Mouse (Mus musculus): ENCODE measurements at regions not wholly inside any gene's neighbourhood (a gene's known extent, or its start where the extent isn't known, plus 50 kb on each side); places are given as distances from the start of the nearest gene placed in this dataset.

DNA sequence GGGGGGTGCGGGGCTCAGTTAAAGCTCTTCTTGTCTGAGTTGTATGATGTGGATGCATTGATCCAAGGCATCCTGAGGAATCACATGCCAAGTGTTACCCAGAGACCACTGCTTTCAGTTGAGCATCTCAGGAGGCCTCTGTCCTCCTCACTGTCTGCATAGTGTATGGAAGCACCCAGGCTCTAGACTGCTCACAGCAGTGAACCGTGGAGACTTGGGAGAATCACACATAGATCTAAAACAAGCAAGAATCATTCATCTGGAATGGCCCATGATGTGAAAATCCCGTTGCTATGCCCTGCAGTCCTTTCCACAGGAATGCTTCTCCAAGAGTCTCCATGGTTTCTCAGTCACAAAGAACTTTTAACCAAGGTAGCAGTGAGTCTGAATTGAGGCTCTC lies 170.0 kb upstream of the Nr5a2 start:
- no peak for DNase-seq (ENCODE audit: low spot score)

DNA sequence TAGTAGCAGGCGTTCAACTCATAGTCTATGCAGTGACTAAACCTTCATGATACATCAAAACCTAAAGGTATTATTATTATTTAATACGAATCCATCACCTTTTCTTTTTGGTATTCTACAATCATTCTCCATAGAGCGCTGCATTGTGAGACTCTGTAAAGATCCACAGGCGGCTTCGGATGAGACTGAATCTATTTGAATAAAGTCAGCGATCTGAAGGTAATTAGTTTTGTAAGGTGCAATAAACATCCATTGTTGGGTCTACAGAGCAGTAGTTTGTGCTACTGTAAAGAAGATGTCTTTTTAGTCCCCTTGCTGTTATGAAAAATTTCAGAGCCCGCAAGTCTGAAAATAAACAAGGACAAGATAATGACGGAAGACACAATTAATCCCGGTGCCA lies 168.9 kb upstream of the Nr5a2 start:
- no peak for DNase-seq (ENCODE audit: low spot score)

DNA sequence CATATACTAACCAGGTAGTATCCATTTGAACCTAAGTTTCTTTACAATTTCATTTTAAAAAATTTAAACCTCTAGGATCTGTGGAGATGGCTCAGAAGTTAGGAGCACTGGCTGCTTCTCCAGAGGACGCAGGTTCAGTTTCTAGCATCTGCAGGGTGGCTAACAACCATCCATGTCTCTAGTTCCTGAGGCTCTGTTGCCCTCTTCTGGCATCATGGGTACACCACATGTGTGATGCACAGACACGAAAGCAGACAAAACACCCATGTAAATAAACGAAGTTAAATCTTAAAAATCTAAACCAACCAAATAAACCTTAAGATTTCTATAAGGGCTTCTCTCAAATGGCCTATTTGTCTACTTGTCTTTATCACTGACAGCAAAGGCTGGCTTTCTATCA lies 157.6 kb upstream of the Nr5a2 start:
- DNase-seq (ENCODE audit: low spot score), result no peak

DNA sequence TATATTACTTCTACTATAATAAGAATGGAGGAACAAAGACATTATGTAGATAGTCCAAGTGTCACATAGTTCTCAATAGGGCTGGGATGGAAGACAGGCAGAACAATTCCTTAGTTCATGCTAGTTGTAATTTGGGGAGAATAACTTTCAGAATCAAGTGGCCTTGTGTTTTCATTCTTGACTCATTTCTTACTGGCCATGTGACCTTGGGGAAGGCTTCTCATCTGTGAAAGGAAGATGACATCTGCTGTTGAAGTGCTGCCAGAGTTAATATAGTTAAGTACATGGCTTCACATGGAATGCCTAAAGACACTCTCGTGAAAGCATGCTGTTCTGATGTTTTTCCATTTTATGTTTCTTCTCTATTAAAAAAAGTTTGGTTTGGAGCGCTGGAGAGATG lies 146.2 kb upstream of the Nr5a2 start:
- no peak for DNase-seq (ENCODE audit: low spot score)

DNA sequence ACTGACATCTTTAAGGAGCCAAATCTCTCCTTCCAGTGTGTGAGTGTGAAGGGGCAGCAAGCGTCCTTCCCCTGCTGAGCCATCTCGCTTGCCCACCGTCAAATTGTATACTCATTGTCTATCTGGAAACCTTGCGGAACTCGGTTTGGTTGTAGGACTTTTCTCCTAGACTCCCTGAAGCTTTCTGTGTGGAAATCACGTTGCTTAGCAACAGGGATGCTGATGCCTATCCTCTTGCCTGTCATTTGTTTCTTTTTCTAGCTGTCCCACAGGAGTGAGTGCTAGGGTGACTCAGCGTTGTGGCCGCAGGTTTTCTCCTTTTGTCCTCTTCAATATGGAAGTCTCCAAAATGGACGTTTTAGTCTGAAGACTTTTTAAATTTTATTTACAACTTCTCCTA lies 131.5 kb upstream of the Nr5a2 start:
- no peak for DNase-seq (ENCODE audit: low spot score)

DNA sequence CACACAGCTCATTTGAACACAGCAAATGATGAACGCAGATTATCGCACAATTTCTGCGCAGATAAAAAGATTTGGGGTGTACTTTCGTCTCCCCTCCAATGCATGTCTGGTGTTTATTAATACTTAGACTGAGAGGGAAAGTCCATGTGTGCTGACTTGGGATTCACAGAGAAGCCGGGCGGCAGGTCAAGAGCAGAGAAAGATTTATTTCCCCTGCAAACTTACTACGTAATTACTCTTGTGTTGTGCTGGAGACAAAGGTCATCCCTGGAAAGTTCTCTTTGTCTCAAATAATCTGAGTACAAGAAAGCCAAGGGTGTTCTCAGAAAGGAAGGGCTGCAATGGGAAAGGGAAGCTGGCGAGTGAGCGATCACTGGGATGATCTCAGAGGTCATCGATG lies 127.9 kb upstream of the Nr5a2 start:
- no peak for DNase-seq (ENCODE audit: low spot score)

DNA sequence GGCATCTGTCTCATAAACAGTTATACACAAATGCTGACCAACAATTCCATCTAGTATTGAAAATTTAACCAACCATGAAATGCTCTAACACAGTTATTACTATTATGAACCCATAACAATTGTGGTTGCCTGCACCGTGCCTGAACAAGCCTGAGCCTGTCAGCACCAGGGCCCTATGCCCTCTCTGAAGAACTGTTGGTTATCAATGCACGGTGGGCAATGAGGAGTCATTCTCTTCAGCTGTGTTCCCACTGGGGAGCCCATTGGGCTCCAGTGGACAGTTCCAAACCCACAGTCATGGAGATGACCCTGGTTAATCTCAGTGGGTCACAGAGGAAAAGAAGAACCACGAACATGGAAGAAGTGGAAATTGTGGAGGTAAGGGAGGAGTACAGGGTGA lies 126.5 kb upstream of the Nr5a2 start:
- no peak for DNase-seq (ENCODE audit: low spot score)

DNA sequence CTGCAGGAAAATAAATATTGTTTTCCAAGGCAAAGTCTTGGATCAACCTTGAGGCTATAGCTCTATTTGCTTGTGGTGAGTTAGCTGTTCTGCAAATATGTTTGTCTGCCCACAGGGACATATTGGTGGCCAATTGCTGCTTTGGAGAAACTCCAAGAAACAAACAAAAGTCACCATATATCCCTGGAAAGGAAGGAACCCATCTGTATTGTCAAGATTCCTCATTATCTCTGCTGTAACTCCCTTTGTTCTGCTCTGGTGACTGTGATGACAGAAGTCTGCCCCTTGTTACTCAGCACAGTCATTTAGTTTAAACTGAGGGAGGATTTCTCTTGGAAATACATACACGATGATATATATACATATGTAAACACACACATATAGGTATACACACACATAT lies 123.3 kb upstream of the Nr5a2 start:
- DNase-seq (ENCODE audit: low spot score), result no peak

DNA sequence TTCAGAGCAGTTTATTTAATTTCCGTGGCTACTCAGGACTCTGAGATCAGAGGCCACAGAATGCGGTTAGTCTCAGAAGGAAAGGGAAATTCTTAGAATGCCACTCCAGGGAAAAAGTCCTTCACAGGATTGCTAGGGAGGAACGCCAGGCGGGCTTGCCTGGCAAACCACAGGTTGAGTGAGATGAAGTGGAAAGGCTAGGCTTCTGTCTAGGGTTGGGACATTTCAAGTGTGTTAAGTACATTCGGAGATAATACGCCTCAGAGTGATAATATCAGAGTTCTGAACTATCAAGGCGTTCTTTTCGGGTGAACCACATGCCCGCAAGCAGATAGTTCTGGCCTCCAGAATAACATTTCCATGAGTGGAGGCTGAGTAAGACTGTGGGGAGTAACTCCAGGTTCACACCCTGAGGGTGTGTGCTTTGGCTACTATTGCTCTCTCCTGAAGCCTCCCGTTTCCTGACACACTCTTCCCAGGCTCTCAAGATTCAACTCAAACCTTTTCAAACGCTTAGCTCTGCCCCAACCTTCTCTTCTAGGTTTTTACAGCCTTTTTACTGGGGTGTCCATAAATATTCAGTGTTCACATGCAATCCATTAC lies 119.3 kb upstream of the Nr5a2 start:
- DNase-seq (ENCODE audit: low spot score), result no peak

DNA sequence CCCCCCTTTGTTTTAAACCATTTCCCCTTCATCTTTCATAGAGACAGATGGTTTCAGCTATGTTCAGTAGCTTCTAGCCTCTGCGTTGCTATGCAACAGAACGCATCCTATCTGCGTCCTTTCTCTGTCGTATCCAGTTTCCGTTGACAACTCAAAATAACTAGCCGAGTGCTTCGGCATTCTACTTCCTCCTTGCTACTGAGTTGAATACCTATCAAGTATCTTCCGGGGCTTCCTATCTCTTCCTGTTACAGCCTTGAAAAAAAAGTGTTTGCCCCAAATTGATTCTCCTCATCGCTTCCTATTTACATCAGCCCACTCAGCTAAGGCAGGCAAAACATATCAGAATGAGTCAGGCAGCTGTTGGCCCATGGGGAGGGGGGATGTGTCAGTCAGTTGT lies 114.5 kb upstream of the Nr5a2 start:
- no peak for DNase-seq (ENCODE audit: low spot score)

DNA sequence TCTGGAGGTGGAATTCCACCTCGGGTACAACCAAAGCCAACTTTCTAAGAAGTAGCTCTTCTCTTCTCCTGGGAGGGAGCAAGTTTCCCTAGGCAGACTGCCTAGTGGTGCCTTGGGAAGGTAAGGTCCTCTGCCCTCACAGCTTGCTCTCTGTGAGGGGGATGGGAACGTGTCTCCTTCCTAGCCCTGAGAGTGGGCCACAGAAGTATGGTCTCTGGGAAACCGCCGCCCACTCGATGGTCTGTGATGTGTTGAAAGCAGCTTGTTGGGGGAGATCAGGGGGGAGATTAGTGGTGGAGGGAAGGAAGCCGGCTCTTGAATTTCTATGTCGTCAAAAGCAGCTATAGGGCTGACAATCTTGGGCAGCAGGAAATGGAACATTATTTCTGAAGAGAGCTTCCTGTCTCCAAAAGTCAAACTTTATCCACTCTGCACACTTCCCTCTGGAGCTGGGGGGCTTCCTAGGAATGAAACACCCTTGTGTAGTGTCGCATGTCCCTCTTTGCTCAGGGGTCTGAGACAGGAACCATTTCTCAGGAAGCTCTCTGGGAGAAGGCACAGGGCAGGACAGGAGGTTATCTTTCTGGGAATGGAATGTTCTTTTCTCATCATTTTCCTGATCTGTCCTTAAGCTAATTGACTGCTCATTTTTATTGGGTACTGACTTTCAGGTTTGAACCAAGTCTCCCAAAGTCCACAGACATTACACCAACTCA lies 113.8 kb upstream of the Nr5a2 start:
- no peak for DNase-seq (ENCODE audit: low spot score)

DNA sequence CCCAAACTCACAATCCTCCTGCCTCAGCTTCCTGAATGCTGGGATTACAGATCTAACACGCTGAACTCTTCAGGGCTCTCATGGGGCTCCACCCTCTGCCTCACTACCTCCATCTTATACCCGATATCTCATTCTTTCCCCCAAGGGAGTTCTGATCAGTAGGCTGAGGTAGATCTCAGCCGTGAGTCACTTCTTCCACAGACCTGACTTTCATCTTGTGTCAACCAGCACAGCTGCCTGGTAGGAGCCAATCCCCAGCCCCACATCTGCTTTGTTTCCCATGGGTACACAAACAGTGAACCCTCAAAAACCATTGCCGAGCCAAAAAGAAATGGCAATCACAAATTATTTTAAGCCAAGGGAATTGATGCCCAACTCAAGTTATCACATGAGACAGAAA lies 100.7 kb upstream of the Nr5a2 start:
- no peak for DNase-seq (ENCODE audit: low spot score)

DNA sequence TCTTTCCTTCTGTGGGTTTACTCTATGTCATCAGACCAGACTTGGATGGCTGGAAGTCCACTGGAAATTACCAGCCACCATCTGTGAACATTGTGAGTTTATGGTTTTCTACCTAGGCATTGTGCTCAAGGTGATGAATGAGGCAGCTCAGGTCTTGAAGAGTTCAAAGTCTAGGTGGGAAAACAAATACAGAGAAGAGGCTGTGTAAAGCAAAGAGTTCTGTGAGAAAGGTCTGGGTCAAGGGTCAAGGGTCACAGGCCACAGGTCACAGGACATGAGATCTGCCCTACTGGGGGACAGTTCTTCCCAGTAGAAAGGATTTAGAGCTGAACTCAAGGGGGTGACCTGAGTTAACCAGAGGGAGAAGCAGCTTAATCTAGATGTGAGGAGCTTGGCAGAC lies 92.9 kb upstream of the Nr5a2 start:
- no peak for DNase-seq (ENCODE audit: low spot score)

DNA sequence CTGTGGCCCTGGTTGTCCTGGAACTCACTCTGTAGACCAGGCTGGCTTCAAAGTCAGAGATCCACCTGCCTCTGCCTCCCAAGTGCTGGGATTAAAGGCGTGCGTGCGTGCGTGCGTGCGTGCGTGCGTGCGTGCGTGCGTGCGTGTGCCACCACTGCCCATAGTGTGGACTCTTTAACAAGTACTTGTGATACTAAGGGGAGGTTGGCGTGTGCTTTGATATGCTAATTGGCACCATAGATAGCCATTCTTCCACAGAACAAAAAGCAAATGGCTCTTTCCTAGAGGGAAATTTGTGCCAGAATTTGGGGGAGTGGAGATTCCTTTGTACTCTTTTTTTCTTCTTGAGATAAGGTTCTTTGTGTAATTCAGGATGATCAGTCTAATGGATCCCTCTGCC lies 91.3 kb upstream of the Nr5a2 start:
- no peak for DNase-seq (ENCODE audit: low spot score)

DNA sequence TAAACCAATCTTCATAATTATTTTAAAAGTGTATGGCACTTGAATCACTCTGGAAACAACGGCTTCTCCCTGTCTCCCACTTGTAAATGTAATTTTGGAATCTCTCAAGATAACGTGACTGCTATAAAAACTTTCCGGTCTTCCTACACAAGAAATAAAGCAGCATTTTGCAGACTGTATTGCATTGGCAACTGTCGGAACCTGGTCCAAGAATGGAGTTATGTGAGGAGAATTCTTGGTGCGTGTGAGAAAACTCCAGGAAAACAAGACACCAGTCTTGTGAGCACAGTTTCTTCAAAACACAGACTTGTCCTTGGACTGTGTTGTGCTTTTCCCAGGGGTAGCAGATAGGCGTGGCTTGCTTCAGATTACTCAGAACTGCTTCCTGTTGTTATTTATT lies 83.8 kb upstream of the Nr5a2 start:
- no peak for DNase-seq (ENCODE audit: low spot score)

DNA sequence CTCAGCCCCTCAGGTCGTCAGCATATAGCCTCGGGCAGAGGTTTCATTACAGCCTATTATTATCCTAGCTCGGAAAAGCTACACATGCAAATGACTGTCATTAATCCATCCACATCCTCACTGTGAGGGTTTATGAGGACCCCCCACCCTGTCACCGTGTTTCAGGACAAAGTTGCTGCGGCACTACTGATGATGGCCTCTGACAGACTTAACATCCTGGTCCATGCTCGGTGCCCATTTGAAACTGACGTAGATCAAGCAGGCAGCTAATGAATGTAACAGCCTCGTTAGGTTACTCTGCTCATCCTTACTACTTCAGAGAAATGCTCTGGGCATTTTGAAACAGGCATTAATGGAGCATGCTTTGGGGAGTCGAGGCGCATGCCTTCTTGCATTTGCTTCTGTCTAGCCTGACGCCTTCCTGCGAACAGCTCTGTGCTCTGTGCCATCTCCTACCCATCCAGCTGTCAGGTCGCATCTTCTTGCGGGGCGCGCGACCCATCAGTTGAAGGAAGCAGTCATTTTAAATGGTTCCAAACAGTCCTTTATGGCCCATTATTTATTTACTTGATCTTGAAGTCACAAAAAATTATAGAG lies 82.3 kb upstream of the Nr5a2 start:
- DNase-seq (ENCODE audit: low spot score), result no peak

DNA sequence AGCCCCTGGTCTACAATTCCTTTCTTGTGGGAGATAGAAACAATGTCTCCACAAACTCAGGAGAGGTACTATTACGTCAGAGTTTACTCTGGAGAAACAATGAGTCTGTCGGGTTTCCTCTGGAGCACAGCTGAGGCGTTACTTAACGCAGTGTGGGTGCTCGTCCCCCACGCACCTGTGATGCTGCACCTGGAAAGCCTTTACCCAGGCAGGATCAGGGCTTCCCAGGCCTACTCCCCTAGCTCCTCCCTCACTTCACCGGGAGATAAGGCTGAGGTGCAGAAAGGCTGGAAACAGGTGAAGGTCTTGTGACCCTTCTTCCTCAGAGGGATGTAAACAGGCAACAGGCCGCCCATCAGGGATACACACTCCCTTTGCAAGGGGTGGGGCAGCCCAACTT lies 80.7 kb upstream of the Nr5a2 start:
- DNase-seq (ENCODE audit: low spot score), result no peak

DNA sequence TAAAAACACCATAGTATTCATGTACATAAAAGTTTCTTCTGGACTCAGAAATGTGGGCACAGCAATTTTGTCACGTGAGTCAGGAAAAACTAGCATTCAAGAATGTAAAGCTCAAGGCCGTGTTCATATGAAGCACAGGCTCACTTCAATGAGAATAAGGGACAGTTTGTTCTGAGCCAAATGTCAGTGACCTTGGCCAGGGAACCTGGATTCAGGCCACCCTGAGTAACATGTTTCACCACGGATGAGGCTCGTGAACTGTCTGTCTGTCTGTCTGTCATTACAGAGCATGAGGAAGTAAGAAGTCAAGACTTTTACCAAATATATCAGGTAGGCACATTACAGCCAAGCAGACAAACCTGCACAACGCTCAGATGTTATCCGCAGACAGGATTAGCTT lies 74.3 kb upstream of the Nr5a2 start:
- no peak for DNase-seq (ENCODE audit: low spot score)

DNA sequence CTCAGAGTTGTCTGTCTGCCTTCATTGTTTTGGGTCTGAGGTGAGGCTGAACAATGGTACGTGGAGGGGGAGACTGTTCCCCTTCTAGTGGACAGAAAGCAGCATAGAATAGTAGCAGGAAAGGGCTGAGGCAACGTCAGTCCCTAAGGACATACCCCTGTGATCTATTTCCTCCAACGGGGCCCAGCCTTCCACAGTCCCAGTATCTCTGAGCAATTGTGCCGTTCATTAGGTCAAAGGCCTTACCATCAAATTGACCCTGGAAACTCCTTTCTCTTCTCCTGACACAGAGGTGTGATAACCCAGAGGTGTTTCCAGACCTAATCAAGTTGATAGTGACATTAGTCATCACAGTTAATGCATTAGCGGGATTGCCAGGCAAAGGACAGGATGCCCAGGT lies 73.4 kb upstream of the Nr5a2 start:
- no peak for DNase-seq (ENCODE audit: low spot score)

DNA sequence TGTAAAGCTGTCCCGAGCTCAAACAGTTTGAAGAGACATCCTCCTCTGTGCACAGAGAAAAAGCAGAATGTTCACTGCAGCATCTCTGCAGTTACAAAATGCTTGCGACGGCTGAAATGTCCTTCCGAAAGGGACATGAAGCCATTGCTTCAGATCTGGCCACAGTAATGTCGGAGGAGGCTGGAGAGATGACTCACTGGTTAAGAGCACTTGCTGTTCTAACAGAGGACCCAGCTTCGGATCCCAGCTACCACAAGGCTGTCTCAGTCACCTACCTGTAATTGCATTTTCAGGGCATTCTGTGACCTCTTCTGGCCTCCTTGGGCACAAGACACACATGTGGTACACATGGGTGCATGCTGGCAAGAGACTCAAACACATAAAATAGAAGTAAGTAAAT lies 63.5 kb upstream of the Nr5a2 start:
- DNase-seq (ENCODE audit: low spot score), result no peak

DNA sequence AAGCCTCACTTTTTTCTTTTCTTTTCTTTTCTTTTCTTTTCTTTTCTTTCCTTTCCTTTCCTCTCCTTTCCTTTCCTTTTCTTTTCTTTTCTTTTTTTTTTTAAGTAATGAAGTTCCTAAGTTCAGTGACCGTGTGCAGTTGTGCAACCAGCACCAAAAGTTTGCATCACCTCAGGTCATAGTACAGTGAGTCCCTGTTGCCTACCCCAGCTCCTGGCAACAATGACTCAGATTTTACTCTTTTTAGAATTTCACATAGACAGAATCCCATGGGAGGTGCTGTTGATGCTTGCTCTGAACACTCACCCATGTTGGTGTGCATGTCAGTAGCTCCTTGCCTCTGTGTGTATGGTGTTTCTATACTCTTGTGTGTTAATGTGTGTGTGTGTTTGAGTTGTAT lies 60.3 kb upstream of the Nr5a2 start:
- DNase-seq (ENCODE audit: low spot score), result no peak

DNA sequence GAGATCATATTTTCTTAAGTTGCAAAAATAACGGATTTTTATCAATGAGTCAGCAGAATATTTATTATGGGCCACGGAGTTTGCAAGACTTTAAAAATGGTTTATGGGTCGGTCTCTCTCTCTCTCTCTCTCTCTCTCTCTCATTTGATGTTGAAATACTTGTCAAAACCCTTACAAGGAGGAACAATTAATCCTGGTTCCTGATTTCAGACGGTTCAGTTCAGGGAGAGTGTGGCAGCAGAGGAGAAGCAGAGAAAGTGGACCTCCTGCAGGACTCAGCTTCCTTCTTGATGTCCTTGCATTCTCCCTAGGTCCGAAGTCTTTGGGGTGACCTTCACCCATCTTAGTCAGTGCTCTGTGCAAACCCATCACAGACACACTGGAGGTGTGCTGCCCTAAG lies 57.4 kb upstream of the Nr5a2 start:
- DNase-seq (ENCODE audit: low spot score), result no peak

DNA sequence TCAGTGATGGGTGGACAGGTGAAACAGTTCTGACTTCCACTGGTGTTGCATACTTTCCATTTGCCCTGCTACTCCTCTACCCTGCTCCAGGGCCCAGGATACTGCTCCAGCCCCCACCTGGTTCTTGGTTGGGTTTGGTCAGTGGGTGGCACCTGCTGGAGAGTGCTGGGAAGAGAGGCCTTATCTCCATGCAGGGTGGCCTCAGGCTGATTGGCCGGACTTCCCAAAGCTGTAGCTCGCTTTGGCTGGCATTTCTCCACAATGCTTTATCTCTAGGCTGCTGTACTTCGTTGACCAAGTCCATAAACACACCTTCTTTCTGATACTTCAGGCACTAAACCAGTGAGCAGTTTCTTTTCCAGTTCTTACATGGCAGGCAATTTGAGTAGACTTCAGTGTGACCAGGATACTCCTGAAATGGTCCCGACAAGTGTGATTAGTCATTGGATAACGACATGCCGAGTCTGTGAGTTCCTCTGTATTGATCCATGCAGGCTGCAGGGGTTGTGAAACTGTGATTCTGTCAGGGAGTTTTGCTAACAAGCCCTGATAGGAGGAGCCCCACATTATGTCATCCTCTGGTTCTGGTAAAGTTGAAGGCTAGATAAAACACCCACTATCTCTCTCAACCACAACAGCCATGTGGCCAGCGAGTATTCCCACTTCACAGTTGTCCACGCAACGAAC lies 50.1 kb upstream of the Nr5a2 start:
- no peak for DNase-seq (ENCODE audit: low spot score)

Data from ovary, postnatal 14 days (tissue).